Mouse (Mus musculus) MEL (cell line): ENCODE measurements around the gene Nkpd1. TPM values are rescaled to one million over a fixed set of nuclear protein-coding genes. Genes with fewer than 3 reads are reported as not detected.
A peak's percentile ranks its signal among the peaks of the same experiment; 100 is the strongest.

Experiments
- DNase-seq: peaks from one replicate; pipeline ENCODE4 v3.0.0; 2011; ENCODE audit warnings: low read depth, low spot score
- H3K27ac ChIP-seq: 2 replicates; pipeline ENCODE4 v1.5.1; 2012; ENCODE audit warnings: low read depth, mild to moderate bottlenecking, control low read depth, low read length, moderate library complexity; ENCODE audit not compliant: control insufficient read depth
- H3K27me3 ChIP-seq, 2 experiments: fragments of 150-350 bp in 1 of 2; sonication (generic) in 1 of 2; 2 replicates each; pipeline ENCODE4 v1.6.1; 2012; ENCODE audit warnings: low read length in 2 of 2, mild to moderate bottlenecking in 2 of 2, improper control_type of control experiment in 1 of 2, moderate library complexity in 1 of 2; ENCODE audit not compliant: insufficient read depth in 2 of 2, control insufficient read depth in 1 of 2
- H3K36me3 ChIP-seq, 2 experiments: 2 replicates each; pipeline ENCODE4 v1.6.1; 2012 to 2014; ENCODE audit warnings: low read length in 2 of 2, improper control_type of control experiment in 1 of 2, inconsistent platforms in 1 of 2, mild to moderate bottlenecking in 1 of 2; ENCODE audit not compliant: insufficient read depth in 2 of 2, control insufficient read depth in 1 of 2
- H3K4me1 ChIP-seq, 2 experiments: fragments of 150-350 bp in 1 of 2; sonication (generic) in 1 of 2; 2 replicates each; pipeline ENCODE4 v1.6.1; 2012; ENCODE audit warnings: low read length in 2 of 2, improper control_type of control experiment in 1 of 2, mild to moderate bottlenecking in 1 of 2; ENCODE audit not compliant: insufficient read depth in 2 of 2, control insufficient read depth in 1 of 2
- H3K4me3 ChIP-seq, 2 experiments: fragments of 150-350 bp in 1 of 2; sonication (generic) in 1 of 2; 2 replicates each; pipeline ENCODE4 v1.5.1; 2012; ENCODE audit warnings: low read depth in 2 of 2, low read length in 2 of 2, mild to moderate bottlenecking in 2 of 2, moderate library complexity in 2 of 2, control low read depth in 1 of 2, improper control_type of control experiment in 1 of 2; ENCODE audit not compliant: control insufficient read depth in 1 of 2, insufficient read depth in 1 of 2
- H3K79me2 ChIP-seq: 2 replicates; pipeline ENCODE4 v1.6.1; 2012; ENCODE audit warnings: mild to moderate bottlenecking, low read length, moderate library complexity; ENCODE audit not compliant: control insufficient read depth, poor library complexity, insufficient read depth
- H3K9ac ChIP-seq: 2 replicates; pipeline ENCODE4 v1.6.1; 2012; ENCODE audit warnings: low read depth, mild to moderate bottlenecking, control low read depth, low read length, moderate library complexity; ENCODE audit not compliant: control insufficient read depth, poor library complexity, severe bottlenecking
- H3K9me3 ChIP-seq: fragments of 150-350 bp; sonication (generic); replicated peaks from 2 replicates; pipeline ENCODE4 v1.6.1; 2012; ENCODE audit warnings: mild to moderate bottlenecking, low read length, improper control_type of control experiment, moderate library complexity; ENCODE audit not compliant: insufficient read depth
- BHLHE40 ChIP-seq: IDR thresholded peaks from 2 replicates; pipeline ENCODE4 v1.6.1; 2012; ENCODE audit warnings: low read depth, mild to moderate bottlenecking, inconsistent platforms, low read length, improper control_type of control experiment, borderline replicate concordance
- CHD1 ChIP-seq: IDR thresholded peaks from 2 replicates; pipeline ENCODE4 v1.6.1; 2012; ENCODE audit warnings: low read depth, mild to moderate bottlenecking, inconsistent platforms, low read length, improper control_type of control experiment
- CTCF ChIP-seq, 3 experiments: IDR thresholded peaks in 2 of 3; conservative IDR thresholded peaks in 1 of 3; 2 replicates each; pipeline ENCODE4 v1.5.1; 2011 to 2012; ENCODE audit warnings: low read length in 3 of 3, low read depth in 2 of 3, mild to moderate bottlenecking in 2 of 3, improper control_type of control experiment in 1 of 3, inconsistent platforms in 1 of 3, mixed read lengths in 1 of 3, moderate library complexity in 1 of 3; ENCODE audit not compliant: control insufficient read depth in 1 of 3, insufficient read depth in 1 of 3, poor library complexity in 1 of 3, severe bottlenecking in 1 of 3
- ELF1 ChIP-seq: IDR thresholded peaks from 2 replicates; pipeline ENCODE4 v1.6.1; 2014; ENCODE audit warnings: low read depth, mild to moderate bottlenecking, inconsistent platforms, low read length, improper control_type of control experiment, moderate library complexity
- EP300 ChIP-seq, 2 experiments: IDR thresholded peaks; 2 replicates each; pipeline ENCODE4 v1.6.1; 2011; ENCODE audit warnings: improper control_type of control experiment in 2 of 2, low read length in 2 of 2, low read depth in 1 of 2, mild to moderate bottlenecking in 1 of 2
- ETS1 ChIP-seq: IDR thresholded peaks from 2 replicates; pipeline ENCODE4 v1.6.1; 2012; ENCODE audit warnings: low read depth, mild to moderate bottlenecking, inconsistent platforms, low read length, improper control_type of control experiment, moderate library complexity
- GABPA ChIP-seq: IDR thresholded peaks from 2 replicates; pipeline ENCODE4 v1.6.1; 2012; ENCODE audit warnings: low read depth, mild to moderate bottlenecking, inconsistent platforms, low read length, improper control_type of control experiment, moderate library complexity
- HCFC1 ChIP-seq: IDR thresholded peaks from 2 replicates; pipeline ENCODE4 v1.6.1; 2012; ENCODE audit warnings: low read depth, mild to moderate bottlenecking, inconsistent platforms, low read length, improper control_type of control experiment, moderate library complexity
- JUND ChIP-seq: IDR thresholded peaks from 2 replicates; pipeline ENCODE4 v1.6.1; 2011; ENCODE audit warnings: low read depth, mild to moderate bottlenecking, improper control_type of control experiment, low read length
- KAT2A ChIP-seq: conservative IDR thresholded peaks from 2 replicates; pipeline ENCODE4 v1.6.1; 2012; ENCODE audit warnings: low read depth, low read length, improper control_type of control experiment, inconsistent platforms
- MAFK ChIP-seq: IDR thresholded peaks from 2 replicates; pipeline ENCODE4 v1.6.1; 2011; ENCODE audit warnings: low read depth, mild to moderate bottlenecking, low read length, improper control_type of control experiment, borderline replicate concordance
- MAX ChIP-seq: IDR thresholded peaks from 2 replicates; pipeline ENCODE4 v1.6.1; 2011; ENCODE audit warnings: low read length, improper control_type of control experiment
- MAZ ChIP-seq: IDR thresholded peaks from 2 replicates; pipeline ENCODE4 v1.6.1; 2012; ENCODE audit warnings: low read depth, mild to moderate bottlenecking, inconsistent platforms, low read length, improper control_type of control experiment
- MXI1 ChIP-seq: IDR thresholded peaks from 2 replicates; pipeline ENCODE4 v1.6.1; 2011; ENCODE audit warnings: mild to moderate bottlenecking, low read depth, low read length, improper control_type of control experiment
- MYB ChIP-seq: IDR thresholded peaks from 2 replicates; pipeline ENCODE4 v1.6.1; 2011; ENCODE audit warnings: mild to moderate bottlenecking, low read depth, low read length, improper control_type of control experiment
- NRF1 ChIP-seq: IDR thresholded peaks from 2 replicates; pipeline ENCODE4 v1.6.1; 2014; ENCODE audit warnings: low read depth, mild to moderate bottlenecking, inconsistent platforms, low read length, improper control_type of control experiment, moderate library complexity; ENCODE audit not compliant: poor library complexity, insufficient read depth, severe bottlenecking
- POLR2A ChIP-seq, 2 experiments: IDR thresholded peaks; 2 replicates each; pipeline ENCODE4 v1.6.1; 2011 to 2012; ENCODE audit warnings: low read length in 2 of 2, mild to moderate bottlenecking in 2 of 2, control low read depth in 1 of 2, improper control_type of control experiment in 1 of 2, low read depth in 1 of 2, moderate library complexity in 1 of 2; ENCODE audit not compliant: control insufficient read depth in 1 of 2, insufficient read depth in 1 of 2, poor library complexity in 1 of 2
- POLR2AphosphoS2 ChIP-seq: IDR thresholded peaks from 2 replicates; pipeline ENCODE4 v1.6.1; 2011; ENCODE audit warnings: low read length, improper control_type of control experiment
- POLR2AphosphoS5 ChIP-seq: IDR thresholded peaks from 2 replicates; pipeline ENCODE4 v1.6.1; 2012; ENCODE audit warnings: low read depth, borderline replicate concordance, mild to moderate bottlenecking, inconsistent platforms, low read length, moderate library complexity, mixed read lengths
- RCOR1 ChIP-seq: IDR thresholded peaks from 2 replicates; pipeline ENCODE4 v1.6.1; 2012; ENCODE audit warnings: low read depth, mild to moderate bottlenecking, inconsistent platforms, low read length, improper control_type of control experiment
- SIN3A ChIP-seq: IDR thresholded peaks from 2 replicates; pipeline ENCODE4 v1.6.1; 2012; ENCODE audit warnings: low read length, improper control_type of control experiment, inconsistent platforms
- SMC3 ChIP-seq: IDR thresholded peaks from 2 replicates; pipeline ENCODE4 v1.6.1; 2011; ENCODE audit warnings: low read depth, low read length, improper control_type of control experiment
- TAL1 ChIP-seq: IDR thresholded peaks from 2 replicates; pipeline ENCODE4 v1.6.1; 2012; ENCODE audit warnings: mild to moderate bottlenecking, inconsistent platforms, low read length, moderate library complexity, mixed read lengths
- TBP ChIP-seq: IDR thresholded peaks from 2 replicates; pipeline ENCODE4 v1.8.0; 2011; ENCODE audit warnings: low read depth, low read length, improper control_type of control experiment
- TCF12 ChIP-seq: IDR thresholded peaks from 2 replicates; pipeline ENCODE4 v1.6.1; 2014; ENCODE audit warnings: low read depth, mild to moderate bottlenecking, inconsistent platforms, low read length, improper control_type of control experiment, moderate library complexity
- UBTF ChIP-seq: IDR thresholded peaks from 2 replicates; pipeline ENCODE4 v1.6.1; 2012; ENCODE audit warnings: low read depth, mild to moderate bottlenecking, inconsistent platforms, low read length, improper control_type of control experiment, moderate library complexity, borderline replicate concordance; ENCODE audit not compliant: insufficient read depth
- USF1 ChIP-seq: IDR thresholded peaks from 2 replicates; pipeline ENCODE4 v1.6.1; 2014; ENCODE audit warnings: low read depth, mild to moderate bottlenecking, inconsistent platforms, low read length, improper control_type of control experiment, moderate library complexity
- USF2 ChIP-seq, 2 experiments: IDR thresholded peaks; 2 replicates each; pipeline ENCODE4 v1.6.1; 2011 to 2012; ENCODE audit warnings: improper control_type of control experiment in 2 of 2, low read length in 2 of 2, borderline replicate concordance in 1 of 2, inconsistent platforms in 1 of 2, low read depth in 1 of 2, mild to moderate bottlenecking in 1 of 2; ENCODE audit not compliant: insufficient read depth in 1 of 2
- ZC3H11A ChIP-seq: IDR thresholded peaks from 2 replicates; pipeline ENCODE4 v1.6.1; 2012; ENCODE audit warnings: low read depth, mild to moderate bottlenecking, inconsistent platforms, low read length, improper control_type of control experiment
- ZNF384 ChIP-seq: IDR thresholded peaks from 2 replicates; pipeline ENCODE4 v1.6.1; 2012; ENCODE audit warnings: low read depth, mild to moderate bottlenecking, inconsistent platforms, low read length, improper control_type of control experiment
- polyA plus RNA-seq, 2 experiments: library from polyadenylated mRNA; stranded (reverse) in 1 of 2; unstranded in 1 of 2; fragments of >175 nt in 1 of 2; fragments of >200 nt in 1 of 2; gene quantifications; 2 replicates each; pipeline versions ENCODE4 v1.2.1 to v1.2.4; 2012; ENCODE audit warnings: low replicate concordance in 2 of 2, low read depth in 1 of 2; ENCODE audit not compliant: insufficient read length in 2 of 2, insufficient read depth in 1 of 2, missing spikeins in 1 of 2
- total RNA-seq: library from RNA; depleted of rRNA; stranded (reverse); fragments of 300-350 nt; gene quantifications from 2 replicates; pipeline ENCODE4 v1.2.3, GENCODE M21; 2012

The Nkpd1 gene
- total and polyA plus RNA-seq, 3 experiments, result 0.33 to 0.35 TPM; not detected in 1

DNA sequence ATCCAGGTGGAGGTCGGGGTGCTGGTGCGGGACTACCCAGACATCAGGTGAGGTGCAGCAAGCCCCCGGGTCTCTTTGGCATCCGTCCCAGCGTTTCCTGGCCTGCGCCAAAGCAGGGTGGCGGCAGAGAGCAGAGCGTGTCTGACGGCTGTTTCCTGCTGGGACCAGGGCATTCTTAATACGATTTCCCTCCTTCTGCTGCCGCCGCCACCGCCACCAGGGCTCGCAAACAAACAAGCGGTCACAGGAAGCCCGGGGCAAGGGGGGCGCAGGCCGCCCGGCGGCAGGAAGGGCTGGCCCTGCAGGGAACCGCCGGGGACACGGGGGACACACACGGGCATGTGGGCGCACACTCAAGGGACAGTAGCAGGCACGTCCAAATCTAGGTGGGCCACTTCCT lies 25.9 kb upstream of the Nkpd1 start:
- no peaks in the 10 kb centered on the region for H3K27me3 ChIP-seq
- H3K4me3 ChIP-seq, result no peak overlapping the region
- no peak overlapping the region for H3K27ac ChIP-seq
- no peak for TF ChIP-seq ETS1
- TF ChIP-seq NRF1, result no peak
- TF ChIP-seq JUND, result no peak
- H3K79me2 ChIP-seq, result no peaks in the 10 kb centered on the region
- peaks cover 0 to 13% of the 10 kb centered on the region in 2 experiments; a peak in 3 of 4 replicates for H3K4me1 ChIP-seq
- no peaks in the 10 kb centered on the region for H3K9me3 ChIP-seq
- no peaks in the 10 kb centered on the region for H3K36me3 ChIP-seq
- H3K9ac ChIP-seq, result no peak overlapping the region
- DNase-seq, result no peak

DNA sequence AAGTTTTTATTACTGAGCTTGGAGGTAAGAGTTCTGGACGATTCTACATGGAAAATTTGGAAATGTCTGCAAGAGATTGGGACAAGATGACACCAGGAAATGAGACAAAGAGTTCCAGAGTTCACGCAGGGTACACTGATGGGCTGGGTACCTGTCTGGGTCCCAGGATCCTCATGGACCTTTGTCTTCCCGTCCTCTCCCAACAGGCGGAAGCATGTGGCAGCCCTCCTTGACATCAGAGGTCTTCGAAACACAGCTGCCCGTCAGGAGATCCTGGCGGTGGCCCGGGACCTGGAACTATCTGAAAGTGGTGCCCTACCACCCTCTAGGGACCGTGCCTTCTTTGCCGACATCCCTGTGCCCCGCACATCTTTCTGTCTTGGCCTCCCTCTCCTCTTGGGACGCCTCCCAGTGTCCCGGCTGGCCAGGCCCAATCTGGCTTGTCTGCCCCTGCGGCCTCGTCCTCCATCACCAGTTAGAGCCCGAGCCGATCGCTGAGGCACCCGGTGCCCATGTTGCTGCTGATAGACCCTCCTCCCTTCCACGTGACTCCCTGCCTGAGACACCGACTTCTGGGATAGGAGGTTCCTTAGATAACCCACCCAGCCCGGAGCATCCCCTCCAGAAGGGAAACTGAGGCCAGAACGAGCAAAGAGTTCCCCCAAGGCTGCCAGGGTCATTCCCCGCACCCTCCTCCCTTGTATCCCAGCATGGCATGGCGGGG lies 22.7 kb upstream of the Nkpd1 start:
- peak; percentile 45 for DNase-seq
- Histone ChIP-seq H3K27ac (no peak overlapping the region), H3K27me3 (no peaks in the 10 kb centered on the region), H3K4me3 (peak overlapping the region; percentile 50), H3K4me1 (peaks cover 0 to 13% of the 10 kb centered on the region in 2 experiments; a peak in 3 of 4 replicates), H3K36me3 (no peaks in the 10 kb centered on the region), H3K9me3 (no peaks in the 10 kb centered on the region), H3K79me2 (no peaks in the 10 kb centered on the region), H3K9ac (peak overlapping the region; percentile 50)
- 0 out of 4 replicates have a peak, but pooled peaks of 1 of the 2 experiments have one; percentile 26 for TF ChIP-seq USF2 (IDR thresholded peaks at IDR 0.05; ENCODE audit: borderline replicate concordance in 1 of 2, insufficient read depth in 1 of 2, low read depth in 1 of 2, low read length in 2 of 2)
- TF ChIP-seq EP300 (IDR thresholded peaks at IDR 0.05; ENCODE audit: low read depth in 1 of 2, low read length in 2 of 2), result no peak
- no peak for TF ChIP-seq ETS1
- TF ChIP-seq TAL1, result no peak
- no peak for TF ChIP-seq SMC3
- no peak for TF ChIP-seq UBTF
- no peak for TF ChIP-seq TCF12
- TF ChIP-seq NRF1, result no peak
- no peak for TF ChIP-seq POLR2AphosphoS5
- no peak for TF ChIP-seq KAT2A
- 0 out of 2 replicates have a peak, but pooled peaks have one; percentile 21 for TF ChIP-seq HCFC1
- TF ChIP-seq CHD1, result no peak
- no peak for TF ChIP-seq POLR2A (IDR thresholded peaks at IDR 0.05; ENCODE audit: control insufficient read depth in 1 of 2, insufficient read depth in 1 of 2, low read depth in 1 of 2, low read length in 2 of 2, poor library complexity in 1 of 2)
- TF ChIP-seq MYB, result no peak
- no peak for TF ChIP-seq GABPA
- 0 out of 2 replicates have a peak, but pooled peaks have one; percentile 33 for TF ChIP-seq MAZ
- peak; percentile 56 for TF ChIP-seq MXI1
- no peak for TF ChIP-seq TBP
- peak; percentile 61; the same call in 1 of the 2 replicates for TF ChIP-seq MAX
- no peak for TF ChIP-seq ZC3H11A
- TF ChIP-seq MAFK, result no peak
- no peak for TF ChIP-seq ELF1
- TF ChIP-seq SIN3A, result peak; percentile 39; the same call in 1 of the 2 replicates
- TF ChIP-seq USF1, result peak; percentile 82
- no peak for TF ChIP-seq CTCF (IDR thresholded peaks at IDR 0.05 in 2 of 3, conservative IDR thresholded peaks at IDR 0.05 in 1 of 3; ENCODE audit: control insufficient read depth in 1 of 3, insufficient read depth in 1 of 3, low read depth in 2 of 3, low read length in 3 of 3, poor library complexity in 1 of 3, severe bottlenecking in 1 of 3)
- TF ChIP-seq POLR2AphosphoS2, result no peak
- no peak for TF ChIP-seq RCOR1
- TF ChIP-seq BHLHE40, result no peak
- no peak for TF ChIP-seq ZNF384
